9 mouse cellular contexts compared by ENCODE assay signal in genomic region chr7:29244732-29245416, GRCm38 (mm10). TPM values are rescaled to one million over a fixed set of nuclear protein-coding genes. Genes with fewer than 3 reads are reported as not detected.
DNase-seq lines count a peak whose midpoint lies in the region; ATAC-seq and TF ChIP-seq lines count a peak whose summit lies in the region.
"Had no signal": no experiment of that assay in that cellular context is flagged by ENCODE, and none has a peak within 500 bp of the region (broad histone marks: within the 10 kb centered on the region; RNA-seq: fewer than 3 reads in every experiment).

No protein-coding gene starts in this region.

- no peak overlapping the region for H3K9ac ChIP-seq in hindbrain, postnatal 0 days (replicated peaks; ENCODE audit: low read length)
- no peak overlapping the region for H3K9ac ChIP-seq in hindbrain, embryonic 13.5 days
- no peak overlapping the region for H3K9ac ChIP-seq in lung, postnatal 0 days (replicated peaks; ENCODE audit: low read depth)

- no peaks in the 10 kb centered on the region for H3K4me1 ChIP-seq in hindbrain, postnatal 0 days (ENCODE audit: insufficient read depth, low read length)
- peaks cover 11% of the 10 kb centered on the region for H3K4me1 ChIP-seq in hindbrain, embryonic 13.5 days (replicated peaks)
- peaks cover 96% of the 10 kb centered on the region for H3K4me1 ChIP-seq in E14TG2a.4 (replicated peaks; ENCODE audit: low read depth, low read length)
- peaks cover 8% of the 10 kb centered on the region for H3K4me1 ChIP-seq in lung, postnatal 0 days (ENCODE audit: insufficient read depth, low read depth, low read length)
- H3K4me1 ChIP-seq in midbrain, embryonic 10.5 days = peaks cover 20% of the 10 kb centered on the region

- intact Hi-C loops in left cerebral cortex, postnatal 14 days (cut with DNase I) = no loop called here

- H3K27me3 ChIP-seq in hindbrain, postnatal 0 days (ENCODE audit: insufficient read depth, low read length) = no peaks in the 10 kb centered on the region
- peaks cover 32% of the 10 kb centered on the region for H3K27me3 ChIP-seq in hindbrain, embryonic 13.5 days
- no peaks in the 10 kb centered on the region for H3K27me3 ChIP-seq in E14TG2a.4 (ENCODE audit: insufficient read depth, low read length)
- H3K27me3 ChIP-seq in lung, postnatal 0 days (replicated peaks; ENCODE audit: insufficient read depth, low read length) = no peaks in the 10 kb centered on the region
- H3K27me3 ChIP-seq in midbrain, embryonic 10.5 days (ENCODE audit: low read depth, poor library complexity, severe bottlenecking) = peaks cover 29% of the 10 kb centered on the region

- ATAC-seq in hindbrain, postnatal 0 days = no peak
- ATAC-seq in hindbrain, embryonic 13.5 days (ENCODE audit: low FRiP score) = no peak
- ATAC-seq in lung, postnatal 0 days = no peak

- no peak overlapping the region for H3K27ac ChIP-seq in hindbrain, postnatal 0 days
- no peak overlapping the region for H3K27ac ChIP-seq in hindbrain, embryonic 13.5 days
- no peak overlapping the region for H3K27ac ChIP-seq in lung, postnatal 0 days (ENCODE audit: low read length)
- H3K27ac ChIP-seq in midbrain, embryonic 10.5 days (replicated peaks) = no peak overlapping the region

- H3K9me3 ChIP-seq in hindbrain, postnatal 0 days (ENCODE audit: low read length) = no peaks in the 10 kb centered on the region
- H3K9me3 ChIP-seq in hindbrain, embryonic 13.5 days = no peaks in the 10 kb centered on the region
- no peaks in the 10 kb centered on the region for H3K9me3 ChIP-seq in E14TG2a.4 (ENCODE audit: low read length)
- no peaks in the 10 kb centered on the region for H3K9me3 ChIP-seq in lung, postnatal 0 days (ENCODE audit: low read length)
- H3K9me3 ChIP-seq in midbrain, embryonic 10.5 days (replicated peaks) = no peaks in the 10 kb centered on the region

- H3K36me3 ChIP-seq in hindbrain, postnatal 0 days (ENCODE audit: insufficient read depth, low read length) = peaks cover 3% of the 10 kb centered on the region; the same call in 1 of the 2 replicates
- peaks cover 31% of the 10 kb centered on the region for H3K36me3 ChIP-seq in hindbrain, embryonic 13.5 days
- peaks cover 57% of the 10 kb centered on the region for H3K36me3 ChIP-seq in E14TG2a.4 (ENCODE audit: insufficient read depth, low read length)
- no peaks in the 10 kb centered on the region; the same call in 1 of the 2 replicates for H3K36me3 ChIP-seq in lung, postnatal 0 days (ENCODE audit: insufficient read depth, low read length)
- peaks cover 43% of the 10 kb centered on the region for H3K36me3 ChIP-seq in midbrain, embryonic 10.5 days

- no peak overlapping the region for H3K4me3 ChIP-seq in hindbrain, postnatal 0 days (ENCODE audit: low read length)
- H3K4me3 ChIP-seq in hindbrain, embryonic 13.5 days = no peak overlapping the region
- peak overlapping the region; percentile 58 for H3K4me3 ChIP-seq in E14TG2a.4 (replicated peaks; ENCODE audit: low read length)
- H3K4me3 ChIP-seq in lung, postnatal 0 days (ENCODE audit: low read depth, low read length) = no peak overlapping the region
- H3K4me3 ChIP-seq in midbrain, embryonic 10.5 days = no peak overlapping the region

- DNase-seq in hindbrain, postnatal 0 days (ENCODE audit: low spot score) = no peak
- peak; percentile 57 for DNase-seq in 416B (ENCODE audit: low read depth)
- DNase-seq in lung, postnatal 0 days (ENCODE audit: low spot score) = peak; percentile 54
- DNase-seq in yolk sac, embryonic 10.5 days (ENCODE audit: low spot score) = no peak
- no peak for DNase-seq in left cerebral cortex, postnatal 14 days (ENCODE audit: low spot score in 2 of 2)
- DNase-seq in midbrain, embryonic 10.5 days (ENCODE audit: low spot score) = no peak
- DNase-seq: layer of hippocampus, postnatal 36 days had no signal

- TF ChIP-seq CTCF in hindbrain, postnatal 0 days (IDR thresholded peaks at IDR 0.05; ENCODE audit: low read depth) = peak; percentile 66
- peak; percentile 51 for TF ChIP-seq CTCF in E14TG2a.4 (conservative IDR thresholded peaks at IDR 0.05; ENCODE audit: low read length)
- TF ChIP-seq CTCF in lung, postnatal 0 days (IDR thresholded peaks at IDR 0.05) = peak; percentile 81

- H3K4me2 ChIP-seq in hindbrain, postnatal 0 days (ENCODE audit: low read depth, low read length) = no peak overlapping the region
- H3K4me2 ChIP-seq in hindbrain, embryonic 13.5 days = no peak overlapping the region
- H3K4me2 ChIP-seq in lung, postnatal 0 days (replicated peaks; ENCODE audit: low read depth, low read length) = no peak overlapping the region

- 83% methylated on average over 7 of the region's 7 CpGs for WGBS in hindbrain, postnatal 0 days
- 85% methylated on average over 6 of the region's 7 CpGs for WGBS in hindbrain, embryonic 13.5 days
- 84% methylated on average over 7 of the region's 7 CpGs for WGBS in lung, postnatal 0 days
- 86% methylated on average over 7 of the region's 7 CpGs for WGBS in midbrain, embryonic 10.5 days

- TF ChIP-seq EP300 in lung, postnatal 0 days (IDR thresholded peaks at IDR 0.05) = no peak

RNA-seq across cellular contexts. Expression of gene 2200002D01Rik, which starts 3.4 kb away (rescaled TPM):
- total RNA-seq in hindbrain, postnatal 0 days (2014; rRNA removed) = not detected in 2 replicates
- 0.91 and 1.4 TPM in 2 replicates for polyA plus RNA-seq in hindbrain, postnatal 0 days (2015; fragmentation: Nextera tagmentation; extraction: Ambion mirVana)
- 1.7 and 2.1 TPM in 2 replicates for polyA plus RNA-seq in hindbrain, embryonic 13.5 days (2015; fragmentation: Nextera tagmentation; extraction: Ambion mirVana)
- polyA plus RNA-seq in lung, postnatal 0 days (2015; fragmentation: Nextera tagmentation; extraction: Ambion mirVana) = 123 and 134 TPM in 2 replicates
- total RNA-seq in left cerebral cortex, postnatal 14 days (2021) = not detected
- polyA plus RNA-seq in midbrain, embryonic 10.5 days (2016; fragmentation: Nextera tagmentation; extraction: Ambion mirVana) = 4.2 and 4.7 TPM in 2 replicates
- total RNA-seq: layer of hippocampus, postnatal 36 days had no signal

RNA-seq across cellular contexts. Expression of gene Yif1b, which starts 6.7 kb away (rescaled TPM):
- 125 and 131 TPM in 2 replicates for total RNA-seq in hindbrain, postnatal 0 days (2014; rRNA removed)
- 122 and 130 TPM in 2 replicates for polyA plus RNA-seq in hindbrain, postnatal 0 days (2015; fragmentation: Nextera tagmentation; extraction: Ambion mirVana)
- polyA plus RNA-seq in hindbrain, embryonic 13.5 days (2015; fragmentation: Nextera tagmentation; extraction: Ambion mirVana) = 79.0 and 79.8 TPM in 2 replicates
- polyA plus RNA-seq in lung, postnatal 0 days (2015; fragmentation: Nextera tagmentation; extraction: Ambion mirVana) = 93.9 and 96.2 TPM in 2 replicates
- total RNA-seq in left cerebral cortex, postnatal 14 days (2021) = 10 to 100 TPM; 48.4 to 50.9 TPM
- polyA plus RNA-seq in midbrain, embryonic 10.5 days (2016; fragmentation: Nextera tagmentation; extraction: Ambion mirVana) = 106 and 111 TPM in 2 replicates

RNA-seq across cellular contexts. Expression of gene Kcnk6, which starts 12.6 kb away (rescaled TPM):
- total RNA-seq in hindbrain, postnatal 0 days (2014; rRNA removed) = 5.2 and 6.1 TPM in 2 replicates
- 0.92 and 1.5 TPM in 2 replicates for polyA plus RNA-seq in hindbrain, postnatal 0 days (2015; fragmentation: Nextera tagmentation; extraction: Ambion mirVana)
- 0.43 and 0.57 TPM in 2 replicates for polyA plus RNA-seq in hindbrain, embryonic 13.5 days (2015; fragmentation: Nextera tagmentation; extraction: Ambion mirVana)
- polyA plus RNA-seq in lung, postnatal 0 days (2015; fragmentation: Nextera tagmentation; extraction: Ambion mirVana) = 2.2 and 2.4 TPM in 2 replicates
- 1 to 10 TPM; 3.0 to 3.5 TPM for total RNA-seq in left cerebral cortex, postnatal 14 days (2021)
- 0.65 and 0.85 TPM in 2 replicates for polyA plus RNA-seq in midbrain, embryonic 10.5 days (2016; fragmentation: Nextera tagmentation; extraction: Ambion mirVana)

RNA-seq across cellular contexts. Expression of gene Catsperg1, which starts 31.0 kb away (rescaled TPM):
- total RNA-seq in hindbrain, postnatal 0 days (2014; rRNA removed) = 1.8 and 2.4 TPM in 2 replicates
- 0.95 and 1.9 TPM in 2 replicates for polyA plus RNA-seq in hindbrain, postnatal 0 days (2015; fragmentation: Nextera tagmentation; extraction: Ambion mirVana)
- polyA plus RNA-seq in hindbrain, embryonic 13.5 days (2015; fragmentation: Nextera tagmentation; extraction: Ambion mirVana) = 2.0 and 3.6 TPM in 2 replicates
- polyA plus RNA-seq in lung, postnatal 0 days (2015; fragmentation: Nextera tagmentation; extraction: Ambion mirVana) = 0.81 and 1.00 TPM in 2 replicates
- 1 to 10 TPM; 1.3 to 1.5 TPM for total RNA-seq in left cerebral cortex, postnatal 14 days (2021)
- polyA plus RNA-seq in midbrain, embryonic 10.5 days (2016; fragmentation: Nextera tagmentation; extraction: Ambion mirVana) = 0.43 and 0.52 TPM in 2 replicates

RNA-seq across cellular contexts. Expression of gene Spint2, which starts 36.8 kb away (rescaled TPM):
- 33.4 and 38.6 TPM in 2 replicates for total RNA-seq in hindbrain, postnatal 0 days (2014; rRNA removed)
- 123 and 133 TPM in 2 replicates for polyA plus RNA-seq in hindbrain, postnatal 0 days (2015; fragmentation: Nextera tagmentation; extraction: Ambion mirVana)
- polyA plus RNA-seq in hindbrain, embryonic 13.5 days (2015; fragmentation: Nextera tagmentation; extraction: Ambion mirVana) = 42.4 and 44.0 TPM in 2 replicates
- 429 and 453 TPM in 2 replicates for polyA plus RNA-seq in lung, postnatal 0 days (2015; fragmentation: Nextera tagmentation; extraction: Ambion mirVana)
- 10 to 100 TPM; 11.5 to 19.4 TPM for total RNA-seq in left cerebral cortex, postnatal 14 days (2021)
- polyA plus RNA-seq in midbrain, embryonic 10.5 days (2016; fragmentation: Nextera tagmentation; extraction: Ambion mirVana) = 20.5 and 20.8 TPM in 2 replicates

Comparison
In these comparisons a context has a peak if more than half of its experiments do, and no peak if none do; other contexts are left out.
1. DNase-seq: peak in 416B (single experiment) and lung, postnatal 0 days (single experiment); none in hindbrain, postnatal 0 days (single experiment), yolk sac, embryonic 10.5 days (single experiment), left cerebral cortex, postnatal 14 days (0 of 2) and midbrain, embryonic 10.5 days (single experiment).
2. RNA of gene 2200002D01Rik, which starts 3.4 kb away (polyA plus RNA-seq): 123 to 134 TPM in lung, postnatal 0 days; 4.2 to 4.7 TPM in midbrain, embryonic 10.5 days, 1.7 to 2.1 TPM in hindbrain, embryonic 13.5 days and 0.91 to 1.4 TPM in hindbrain, postnatal 0 days; every median in the first group is over 10 times any median in the second.
3. Peak in every context shown above with its lines, with median percentiles within 50 percentile points of each other: CTCF ChIP-seq.